Comparison of ENCODE assay signal across 8 mouse cellular contexts in the genomic region with DNA sequence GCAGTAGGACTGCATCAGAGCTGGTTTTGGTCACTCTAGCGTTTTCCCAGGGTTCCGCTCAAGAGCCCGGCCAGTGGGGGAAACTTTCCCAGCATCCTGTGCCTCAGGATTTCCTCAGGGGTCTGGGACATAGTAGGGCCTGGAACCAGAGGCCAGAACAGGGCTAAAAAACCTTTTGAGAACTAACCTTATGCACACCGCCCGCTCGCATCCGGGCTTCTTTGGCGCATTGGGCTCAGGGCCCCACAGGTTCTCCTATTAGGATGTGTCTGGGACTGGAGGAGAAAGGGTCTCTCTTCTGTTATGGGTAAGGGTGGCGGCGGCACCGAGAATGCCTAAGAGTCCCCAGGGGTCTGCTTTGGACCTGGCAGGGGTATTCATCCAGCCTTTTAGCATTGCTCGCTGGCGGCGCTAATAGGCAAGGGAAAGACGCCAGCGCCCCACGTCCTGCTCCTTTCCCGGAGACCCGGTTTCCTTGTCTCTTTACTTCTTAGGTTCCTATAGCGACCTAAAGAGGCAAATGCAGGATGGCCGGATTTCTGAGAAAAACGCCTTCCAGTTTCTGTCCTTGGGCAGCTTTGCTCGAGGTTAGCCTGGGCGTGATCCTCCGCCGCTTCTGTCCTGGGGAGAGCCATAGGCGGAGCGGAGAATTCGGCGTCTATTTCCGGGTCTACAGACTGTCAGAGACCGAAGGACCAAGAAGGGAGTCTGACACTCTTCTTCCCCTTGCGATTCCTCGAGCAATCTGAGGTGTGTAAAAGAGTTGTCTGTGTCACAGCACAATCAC. TPM values are rescaled to one million over a fixed set of nuclear protein-coding genes. Genes with fewer than 3 reads are reported as not detected.
DNase-seq lines count a peak whose midpoint lies in the region; ATAC-seq and TF ChIP-seq lines count a peak whose summit lies in the region.

No protein-coding gene starts in this region.

- H3K9me3 ChIP-seq in hindbrain, embryonic 14.5 days (ENCODE audit: control insufficient read depth, low read length) = no peaks in the 10 kb centered on the region
- H3K9me3 ChIP-seq in midbrain, embryonic 10.5 days (replicated peaks) = no peaks in the 10 kb centered on the region

- no peaks in the 10 kb centered on the region for H3K4me1 ChIP-seq in hindbrain, embryonic 14.5 days (replicated peaks; ENCODE audit: control insufficient read depth, insufficient read depth, low read length)
- peaks cover 29% of the 10 kb centered on the region for H3K4me1 ChIP-seq in midbrain, embryonic 10.5 days

- no peaks in the 10 kb centered on the region for H3K36me3 ChIP-seq in hindbrain, embryonic 14.5 days (replicated peaks; ENCODE audit: control insufficient read depth, insufficient read depth)
- no peaks in the 10 kb centered on the region for H3K36me3 ChIP-seq in midbrain, embryonic 10.5 days

- TF ChIP-seq CTCF in gastrocnemius, adult 2 months (IDR thresholded peaks at IDR 0.05) = no peak

- peaks cover 88% of the 10 kb centered on the region for H3K27me3 ChIP-seq in hindbrain, embryonic 14.5 days (ENCODE audit: control insufficient read depth, insufficient read depth, low read length)
- H3K27me3 ChIP-seq in midbrain, embryonic 10.5 days (ENCODE audit: low read depth, poor library complexity, severe bottlenecking) = peaks cover 86% of the 10 kb centered on the region

- no peak overlapping the region for H3K27ac ChIP-seq in gastrocnemius, adult 2 months
- no peak overlapping the region for H3K27ac ChIP-seq in hindbrain, embryonic 14.5 days
- H3K27ac ChIP-seq in midbrain, embryonic 10.5 days (replicated peaks) = no peak overlapping the region

- no peak for DNase-seq in gastrocnemius, adult 2 months
- DNase-seq in gastrocnemius, postnatal 4 days (ENCODE audit: low spot score in 2 of 2) = no peak
- DNase-seq in R1 (ENCODE audit: low read depth, low spot score) = peak; percentile 62
- no peak for DNase-seq in hindbrain, embryonic 14.5 days (ENCODE audit: low spot score)
- peak; percentile 55 for DNase-seq in midbrain, embryonic 10.5 days (ENCODE audit: low spot score)
- DNase-seq in adrenal gland, postnatal 36 days = no peak
- no peak for DNase-seq in frontal cortex, postnatal 10 days (ENCODE audit: low spot score in 2 of 2)
- no peak for DNase-seq in frontal cortex, postnatal 25 days (ENCODE audit: low spot score in 2 of 2)

- peak overlapping the region; percentile 62 for H3K4me3 ChIP-seq in gastrocnemius, adult 2 months
- no peak overlapping the region for H3K4me3 ChIP-seq in hindbrain, embryonic 14.5 days (replicated peaks; ENCODE audit: low read length)
- H3K4me3 ChIP-seq in midbrain, embryonic 10.5 days = peak overlapping the region; percentile 44

- H3K4me2 ChIP-seq in hindbrain, embryonic 14.5 days (replicated peaks) = peak overlapping the region; percentile 23; the same call in 1 of the 2 replicates

- no peak for ATAC-seq in hindbrain, embryonic 14.5 days (ENCODE audit: low FRiP score)

- no peak overlapping the region for H3K9ac ChIP-seq in hindbrain, embryonic 14.5 days

- 1% methylated on average over 34 of the region's 34 CpGs for WGBS in hindbrain, embryonic 14.5 days
- under 1% methylated on average over 34 of the region's 34 CpGs for WGBS in midbrain, embryonic 10.5 days

- intact Hi-C loops in gastrocnemius, adult 2 months (cut with DNase I) = no loop called here

RNA-seq across cellular contexts. Expression of gene Bsx, which starts 2.4 kb away (rescaled TPM):
- total RNA-seq in gastrocnemius, adult 2 months (2021) = not detected
- not detected for total RNA-seq in gastrocnemius, postnatal 4 days (2021)
- polyA plus RNA-seq in hindbrain, embryonic 14.5 days (2014; fragmentation: Nextera tagmentation; extraction: Ambion mirVana) = not detected in 2 replicates
- 0.15 and 0.83 TPM in 2 replicates for polyA plus RNA-seq in midbrain, embryonic 10.5 days (2016; fragmentation: Nextera tagmentation; extraction: Ambion mirVana)
- total RNA-seq in adrenal gland, postnatal 36 days (2021) = not detected

Comparison
In these comparisons a context has a peak if more than half of its experiments do, and no peak if none do; other contexts are left out.
1. DNase-seq: peak in R1 (single experiment) and midbrain, embryonic 10.5 days (single experiment); none in gastrocnemius, adult 2 months (single experiment), gastrocnemius, postnatal 4 days (0 of 2), hindbrain, embryonic 14.5 days (single experiment), adrenal gland, postnatal 36 days (0 of 2), frontal cortex, postnatal 10 days (0 of 2) and frontal cortex, postnatal 25 days (0 of 2).